Mouse (Mus musculus): ENCODE measurements around the gene Kmt2b.

DNA sequence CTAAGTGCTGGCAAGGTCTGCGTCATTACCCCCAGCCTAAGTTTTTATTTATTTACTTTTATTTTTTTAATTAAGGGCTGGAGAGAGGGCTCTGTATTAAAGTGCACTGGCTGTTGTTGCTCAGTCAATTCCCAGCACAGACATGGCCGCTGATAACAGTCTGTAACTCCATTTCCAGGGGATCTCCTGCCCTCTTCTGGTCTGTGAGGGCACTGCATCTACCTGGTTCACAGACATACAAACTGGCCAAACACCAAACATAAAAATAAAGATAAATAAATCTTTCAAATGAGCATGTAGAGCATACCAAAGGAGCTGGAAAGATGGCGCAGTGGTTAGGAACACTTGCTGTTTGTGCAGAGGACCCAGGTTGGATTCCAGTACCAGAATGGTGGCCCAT lies 30.7 kb upstream of the Kmt2b start:
- TF ChIP-seq CTCF (IDR thresholded peaks at IDR 0.05; ENCODE audit: control insufficient read depth, insufficient read depth, insufficient read length), result no peak
- no peak for TF ChIP-seq MYOD1 (IDR thresholded peaks at IDR 0.05; ENCODE audit: control insufficient read depth, insufficient read length, low read depth)
- TF ChIP-seq MYOG (IDR thresholded peaks at IDR 0.05; ENCODE audit: control insufficient read depth, extremely low read depth, insufficient read length), result no peak

Data from C2C12 (cell line).